Mouse (Mus musculus): ENCODE measurements around the gene Cdca7.

DNA sequence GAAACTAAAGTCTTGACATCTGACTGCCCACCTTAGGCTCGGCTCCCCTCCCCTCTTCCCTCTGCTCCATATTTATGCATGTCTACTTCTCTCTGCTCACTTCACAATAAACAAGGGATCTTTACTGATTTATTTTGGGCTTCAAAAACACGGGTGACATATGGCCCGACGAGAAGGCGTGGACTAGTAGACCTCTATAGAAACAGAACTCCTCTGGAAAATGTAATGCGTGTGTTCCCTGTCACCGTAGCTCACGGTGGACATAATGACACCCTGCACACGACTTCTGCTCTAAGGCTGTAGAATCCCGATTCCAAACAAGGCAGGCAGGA, 53.0 kb downstream of the Cdca7 start:
- TF ChIP-seq CTCF (IDR thresholded peaks at IDR 0.05; ENCODE audit: low read depth, low read length), result no peak
- no peak for TF ChIP-seq GATA1 (IDR thresholded peaks at IDR 0.05; ENCODE audit: borderline replicate concordance, low read length)
- no peak for TF ChIP-seq TAL1 (conservative IDR thresholded peaks at IDR 0.05; ENCODE audit: low read depth, low read length)
- TF ChIP-seq POLR2AphosphoS5 (IDR thresholded peaks at IDR 0.05; ENCODE audit: insufficient replicate concordance, low read depth, low read length), result no peak
- no peak for TF ChIP-seq GATA2 (IDR thresholded peaks at IDR 0.05; ENCODE audit: borderline replicate concordance, low read depth, low read length)

Measured in G1E (cell line).